Mouse (Mus musculus) gastrocnemius, adult 8-10 months (tissue): Measurements from ENCODE around the gene Impg1. TPM values are rescaled to one million over a fixed set of nuclear protein-coding genes. Genes with fewer than 3 reads are reported as not detected.
"Not testable (repeated sequence)": the region's sequence is repeated elsewhere in the genome, so short reads cannot be mapped to it uniquely, and the experiment has no call there.

Experiments
- DNase-seq, 2 experiments: peaks; one replicate each; pipeline ENCODE4 v3.0.0; 2022; ENCODE audit warnings: low spot score in 2 of 2
- total RNA-seq, 4 experiments: library from RNA; stranded (reverse); gene quantifications; 2 replicates each; pipeline ENCODE4 v1.2.4; 2022

Impg1 gene
- total RNA-seq, 4 experiments from 2014 or later, result not detected

- DNase-seq, result no peak
These were observed 120.8 kb downstream of the Impg1 start for GRCm38 (mm10) chr9:80344451-80345000.

DNA sequence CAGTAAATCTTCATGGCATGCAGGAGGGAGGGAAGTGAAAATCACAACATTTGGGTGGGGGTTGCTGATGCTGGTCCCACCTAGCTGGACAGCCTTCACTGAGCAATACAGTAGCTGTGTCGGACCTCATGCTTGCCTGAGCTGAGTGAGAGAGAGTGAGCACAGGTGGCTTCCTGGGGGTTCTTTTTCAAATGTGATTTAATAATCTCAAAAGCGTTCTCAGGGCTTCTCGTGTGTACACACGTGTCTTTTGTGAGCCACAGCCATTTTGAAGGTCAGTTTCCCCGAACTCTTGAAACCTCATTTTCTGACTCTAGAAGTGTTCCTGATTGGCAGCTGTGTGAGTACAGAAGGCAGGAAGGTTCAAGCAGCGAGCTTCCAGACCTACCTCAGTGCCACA, 122.8 kb downstream of the Impg1 start:
- DNase-seq, result no peak

DNA sequence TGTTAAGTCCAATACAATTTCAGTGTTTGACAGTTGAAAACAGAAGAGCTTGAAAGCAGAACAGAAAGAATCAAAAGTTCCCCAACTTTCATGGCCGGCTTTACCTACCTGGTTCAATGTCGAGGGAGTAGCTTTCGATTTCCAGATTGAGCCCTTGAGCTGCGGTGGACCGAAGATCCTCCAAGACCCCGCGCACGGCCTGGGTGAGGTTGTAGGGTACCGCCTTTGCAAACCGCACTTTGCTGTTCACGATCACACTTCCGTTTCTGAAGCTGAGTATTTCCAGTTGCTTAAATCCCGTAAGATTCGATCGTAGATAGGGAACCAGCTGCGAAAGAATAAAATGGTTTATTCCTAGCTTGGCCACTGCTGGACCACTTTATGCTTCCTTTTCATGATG, 123.5 kb downstream of the Impg1 start:
- no peak for DNase-seq

- no peak for DNase-seq
These were observed 124.4 kb downstream of the Impg1 start for GRCm38 (mm10) chr9:80340927-80341326.

GRCm38 (mm10) chr9:80338026-80338425, 127.3 kb downstream of the Impg1 start:
- DNase-seq, result no peak

GRCm38 (mm10) chr9:80335660-80336357, 129.5 kb downstream of the Impg1 start:
- no peak for DNase-seq

GRCm38 (mm10) chr9:80333998-80334605, 131.2 kb downstream of the Impg1 start:
- no peak for DNase-seq

DNA sequence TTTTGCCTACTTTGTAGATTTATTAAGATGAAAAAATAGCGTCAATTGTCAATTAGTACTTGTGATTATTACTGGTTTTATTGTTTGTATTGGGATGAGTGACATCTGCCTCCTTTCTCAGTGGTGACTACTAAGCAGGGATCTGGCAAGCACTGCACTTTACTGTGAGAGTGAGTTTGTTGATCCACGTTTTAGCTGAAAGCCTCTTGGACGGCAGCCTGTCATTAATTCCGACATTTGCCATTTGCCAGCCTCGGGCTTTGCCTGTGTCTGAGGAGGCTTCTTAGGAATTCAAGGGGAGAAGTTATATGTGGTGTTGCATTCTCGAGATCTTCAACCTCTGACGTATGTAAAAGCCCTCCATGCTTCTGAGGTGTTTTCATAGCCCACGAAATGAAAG, 131.8 kb downstream of the Impg1 start:
- DNase-seq, result no peak

- DNase-seq, result no peak
These were observed 133.1 kb downstream of the Impg1 start for GRCm38 (mm10) chr9:80332153-80332552.

- DNase-seq, result not testable (repeated sequence)
These were observed 144.0 kb downstream of the Impg1 start for GRCm38 (mm10) chr9:80321051-80321887.

- no peak for DNase-seq
These were observed 147.3 kb downstream of the Impg1 start for GRCm38 (mm10) chr9:80318027-80318426.

- no peak for DNase-seq
These were observed 149.4 kb downstream of the Impg1 start for GRCm38 (mm10) chr9:80315922-80316321.

GRCm38 (mm10) chr9:80313610-80314009, 151.7 kb downstream of the Impg1 start:
- no peak for DNase-seq

GRCm38 (mm10) chr9:80307629-80308028, 157.7 kb downstream of the Impg1 start:
- DNase-seq, result no peak

GRCm38 (mm10) chr9:80306853-80307252, 158.4 kb downstream of the Impg1 start:
- no peak for DNase-seq

- DNase-seq, result no peak
These were observed 158.9 kb downstream of the Impg1 start for GRCm38 (mm10) chr9:80306390-80306789.

- no peak for DNase-seq
These were observed 161.8 kb downstream of the Impg1 start for GRCm38 (mm10) chr9:80303518-80303917.

DNA sequence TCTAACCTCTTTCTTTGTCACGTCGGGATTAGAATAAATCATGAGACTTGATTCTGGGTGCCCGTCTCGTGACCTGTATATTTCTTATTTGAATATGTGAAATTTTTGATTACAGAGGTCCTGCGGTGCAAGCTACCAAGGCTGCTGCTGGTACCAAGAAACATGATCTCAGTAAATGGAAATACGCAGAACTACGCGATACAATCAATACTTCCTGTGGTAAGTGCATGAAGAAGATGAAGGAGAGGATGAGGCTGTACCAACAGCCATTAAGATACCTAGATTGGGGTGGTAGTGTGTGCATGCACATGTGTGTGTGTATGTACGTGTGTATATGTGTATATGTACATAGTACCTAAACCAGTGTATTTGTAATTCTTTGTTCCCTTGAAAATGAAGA, 166.2 kb downstream of the Impg1 start:
- no peak for DNase-seq

- DNase-seq, result no peak
These were observed 169.2 kb downstream of the Impg1 start for GRCm38 (mm10) chr9:80296086-80296485.

DNA sequence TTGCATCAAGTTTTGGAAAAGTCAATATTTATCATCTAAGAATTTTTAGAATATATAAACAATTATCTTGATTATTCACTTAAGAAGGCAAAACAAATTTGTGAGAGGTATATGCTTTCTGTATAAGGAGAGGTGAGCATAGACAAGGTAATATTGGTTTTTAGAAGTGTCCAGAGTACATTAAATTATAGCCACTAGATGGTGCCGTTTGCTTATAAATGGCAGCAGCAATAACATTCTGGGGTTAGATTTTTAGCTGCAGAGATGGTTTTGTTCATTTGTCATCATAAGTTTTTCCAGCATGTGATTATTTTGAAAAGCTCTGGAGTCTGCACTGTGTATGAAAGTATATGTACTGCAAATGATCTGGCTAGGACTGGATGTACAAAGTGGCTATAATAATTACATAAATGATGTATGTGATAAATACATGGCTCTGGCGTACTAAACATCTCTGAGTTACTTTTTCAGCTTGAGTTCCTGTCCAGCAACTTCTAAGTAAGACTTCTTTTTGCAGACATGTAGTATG, 172.2 kb downstream of the Impg1 start:
- no peak for DNase-seq

DNA sequence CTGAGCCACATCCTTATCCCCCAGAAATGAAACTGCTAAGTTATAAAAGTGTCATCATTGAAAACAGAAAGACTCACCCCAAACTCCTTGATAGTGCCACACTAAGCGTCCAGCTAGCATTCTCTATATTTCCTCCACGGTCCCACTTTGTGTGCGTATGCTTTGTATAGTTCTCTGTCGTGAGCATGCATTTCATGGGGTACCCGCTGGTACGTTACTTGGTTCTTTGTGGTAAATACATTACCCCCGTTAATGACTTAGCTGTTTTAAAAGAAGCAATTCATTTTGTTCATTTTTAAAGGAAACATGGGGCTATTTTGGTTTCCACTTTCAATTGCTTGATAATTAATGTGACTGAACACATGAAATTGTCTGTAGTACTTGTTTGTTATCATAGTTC, 178.4 kb downstream of the Impg1 start:
- no peak for DNase-seq
